Mouse (Mus musculus): Measurements from ENCODE around the gene Pax7. TPM values are rescaled to one million over a fixed set of nuclear protein-coding genes. Genes with fewer than 3 reads are reported as not detected.

The Pax7 gene
- polyA plus RNA-seq, 1 experiment from 2014 or later: not detected

DNA sequence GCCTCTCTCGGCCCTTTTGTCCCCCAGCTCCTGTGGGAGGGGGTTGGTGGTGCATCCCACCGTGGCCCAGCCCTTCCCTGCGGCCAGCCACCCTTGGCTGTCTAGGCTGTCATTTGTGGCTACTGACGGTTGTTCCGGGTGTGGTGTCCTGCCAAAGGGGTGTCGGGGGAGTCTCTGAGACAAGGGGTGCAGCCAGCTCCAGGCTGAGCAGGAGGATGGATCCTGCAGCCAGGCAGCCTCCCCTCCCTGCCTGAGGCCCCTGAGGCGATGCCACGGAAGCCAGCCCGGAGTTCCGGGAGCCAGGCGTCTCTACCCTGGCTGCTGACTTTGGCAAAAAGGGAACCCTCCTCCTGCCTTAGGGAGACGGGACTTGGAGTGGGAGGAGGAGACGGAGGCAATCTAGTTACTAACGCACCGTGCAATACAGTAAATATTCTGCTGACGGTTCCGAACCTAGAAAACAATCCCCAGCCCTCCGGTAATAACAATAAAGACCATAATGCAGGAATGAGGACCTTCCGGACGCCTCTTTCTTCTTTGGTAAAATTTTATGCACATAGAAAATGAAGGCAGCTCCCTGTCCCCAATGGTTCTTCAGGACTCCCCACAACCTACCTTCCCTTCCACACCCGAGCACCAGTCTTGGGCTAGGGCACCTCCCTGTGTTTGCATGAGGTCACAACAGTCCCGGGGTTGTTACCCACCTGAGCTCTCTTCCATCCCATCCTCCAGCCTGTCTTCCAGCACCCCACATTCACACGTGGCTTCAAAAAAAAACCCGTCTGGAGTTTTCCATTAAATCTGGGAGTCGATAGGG is 19.1 kb upstream of the Pax7 start:
- Histone ChIP-seq H3K9me3 (replicated peaks; ENCODE audit: control insufficient read depth, low read length) (0 out of 2 replicates have a peak, but pooled peaks cover 5% of the 10 kb centered on the region), H3K4me1 (ENCODE audit: control insufficient read depth, insufficient read depth, low read length) (no peaks in the 10 kb centered on the region), H3K4me3 (ENCODE audit: low read length) (no peak overlapping the region), H3K27ac (ENCODE audit: low read length) (no peak overlapping the region), H3K27me3 (ENCODE audit: control insufficient read depth, insufficient read depth, low read length) (peaks cover 78% of the 10 kb centered on the region), H3K36me3 (ENCODE audit: control insufficient read depth, insufficient read depth) (no peaks in the 10 kb centered on the region), H3K9ac (ENCODE audit: low read length) (no peak overlapping the region), H3K4me2 (ENCODE audit: low read depth, low read length) (no peak overlapping the region)
- 4% methylated on average over 25 of the region's 25 CpGs for WGBS
- ATAC-seq (replicated peaks; ENCODE audit: extremely low read depth, insufficient read depth, low FRiP score): no peak

- no peaks in the 10 kb centered on the region for H3K4me1 ChIP-seq (ENCODE audit: control insufficient read depth, insufficient read depth, low read length)
- no peak overlapping the region for H3K4me3 ChIP-seq (ENCODE audit: low read length)
- no peak overlapping the region for H3K27ac ChIP-seq (ENCODE audit: low read length)
- peaks cover 81% of the 10 kb centered on the region for H3K27me3 ChIP-seq (ENCODE audit: control insufficient read depth, insufficient read depth, low read length)
- H3K4me2 ChIP-seq (ENCODE audit: low read depth, low read length): no peak overlapping the region
- 12% methylated on average over 15 of the region's 15 CpGs for WGBS
- no peak overlapping the region for H3K9ac ChIP-seq (ENCODE audit: low read length)
- ATAC-seq (replicated peaks; ENCODE audit: extremely low read depth, insufficient read depth, low FRiP score): no peak
- H3K36me3 ChIP-seq (ENCODE audit: control insufficient read depth, insufficient read depth): no peaks in the 10 kb centered on the region
- H3K9me3 ChIP-seq (replicated peaks; ENCODE audit: control insufficient read depth, low read length): 0 out of 2 replicates have a peak, but pooled peaks cover 5% of the 10 kb centered on the region
These were observed 18.1 kb upstream of the Pax7 start for GRCm38 (mm10) chr4:139851387-139851786.

GRCm38 (mm10) chr4:139850547-139851170 is 17.3 kb upstream of the Pax7 start:
- no peak for ATAC-seq (replicated peaks; ENCODE audit: extremely low read depth, insufficient read depth, low FRiP score)
- no peak overlapping the region for H3K4me2 ChIP-seq (ENCODE audit: low read depth, low read length)
- no peaks in the 10 kb centered on the region for H3K4me1 ChIP-seq (ENCODE audit: control insufficient read depth, insufficient read depth, low read length)
- peaks cover 83% of the 10 kb centered on the region for H3K27me3 ChIP-seq (ENCODE audit: control insufficient read depth, insufficient read depth, low read length)
- WGBS: 16% methylated on average over 7 of the region's 8 CpGs
- no peak overlapping the region for H3K9ac ChIP-seq (ENCODE audit: low read length)
- H3K27ac ChIP-seq (ENCODE audit: low read length): no peak overlapping the region
- H3K4me3 ChIP-seq (ENCODE audit: low read length): no peak overlapping the region
- no peaks in the 10 kb centered on the region for H3K36me3 ChIP-seq (ENCODE audit: control insufficient read depth, insufficient read depth)
- H3K9me3 ChIP-seq (replicated peaks; ENCODE audit: control insufficient read depth, low read length): 0 out of 2 replicates have a peak, but pooled peaks cover 5% of the 10 kb centered on the region

GRCm38 (mm10) chr4:139843456-139843855 is 10.1 kb upstream of the Pax7 start:
- H3K36me3 ChIP-seq (ENCODE audit: control insufficient read depth, insufficient read depth): no peaks in the 10 kb centered on the region
- no peaks in the 10 kb centered on the region for H3K4me1 ChIP-seq (ENCODE audit: control insufficient read depth, insufficient read depth, low read length)
- H3K4me2 ChIP-seq (ENCODE audit: low read depth, low read length): no peak overlapping the region
- H3K27me3 ChIP-seq (ENCODE audit: control insufficient read depth, insufficient read depth, low read length): peaks cover 86% of the 10 kb centered on the region
- no peak overlapping the region for H3K9ac ChIP-seq (ENCODE audit: low read length)
- WGBS: 11% methylated on average over 7 of the region's 7 CpGs
- H3K27ac ChIP-seq (ENCODE audit: low read length): no peak overlapping the region
- H3K9me3 ChIP-seq (replicated peaks; ENCODE audit: control insufficient read depth, low read length): peaks cover 6% of the 10 kb centered on the region
- no peak overlapping the region for H3K4me3 ChIP-seq (ENCODE audit: low read length)
- ATAC-seq (replicated peaks; ENCODE audit: extremely low read depth, insufficient read depth, low FRiP score): no peak

GRCm38 (mm10) chr4:139842919-139843318 is 9.6 kb upstream of the Pax7 start:
- H3K27ac ChIP-seq (ENCODE audit: low read length): no peak overlapping the region
- ATAC-seq (replicated peaks; ENCODE audit: extremely low read depth, insufficient read depth, low FRiP score): no peak
- peaks cover 6% of the 10 kb centered on the region for H3K9me3 ChIP-seq (replicated peaks; ENCODE audit: control insufficient read depth, low read length)
- H3K4me2 ChIP-seq (ENCODE audit: low read depth, low read length): no peak overlapping the region
- no peaks in the 10 kb centered on the region for H3K4me1 ChIP-seq (ENCODE audit: control insufficient read depth, insufficient read depth, low read length)
- WGBS: 65% methylated on average over 7 of the region's 7 CpGs
- H3K36me3 ChIP-seq (ENCODE audit: control insufficient read depth, insufficient read depth): no peaks in the 10 kb centered on the region
- peaks cover 86% of the 10 kb centered on the region for H3K27me3 ChIP-seq (ENCODE audit: control insufficient read depth, insufficient read depth, low read length)
- no peak overlapping the region for H3K4me3 ChIP-seq (ENCODE audit: low read length)
- no peak overlapping the region for H3K9ac ChIP-seq (ENCODE audit: low read length)

DNA sequence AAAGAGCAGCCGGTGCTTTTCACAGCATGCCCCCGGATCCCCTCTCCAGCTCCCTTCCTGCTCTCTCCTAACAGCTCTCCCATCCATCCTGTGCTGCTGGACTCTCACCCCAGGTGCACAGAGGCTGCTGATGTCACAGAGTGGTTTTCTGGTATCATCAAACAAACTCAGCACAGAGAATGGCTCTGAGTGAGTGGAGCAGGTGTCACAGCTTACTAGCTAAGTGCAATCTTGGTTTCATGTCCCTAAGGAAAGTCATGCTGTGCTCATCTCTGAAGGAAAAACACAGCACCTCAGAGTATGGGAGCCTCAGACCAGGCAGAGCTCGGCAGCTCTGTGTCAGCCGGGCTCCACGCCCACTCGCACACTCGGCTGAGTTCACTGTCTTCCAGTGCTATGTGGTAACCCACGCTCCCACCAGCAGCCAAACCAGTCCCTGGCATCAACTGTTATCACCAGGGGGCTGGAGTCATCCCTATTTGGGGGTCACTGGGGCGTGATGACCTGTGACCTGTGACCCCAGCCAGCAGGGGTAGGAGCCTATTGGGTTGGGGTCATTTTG is 7.7 kb upstream of the Pax7 start:
- no peaks in the 10 kb centered on the region for H3K36me3 ChIP-seq (ENCODE audit: control insufficient read depth, insufficient read depth)

GRCm38 (mm10) chr4:139840442-139840841 is 7.1 kb upstream of the Pax7 start:
- Histone ChIP-seq H3K4me1 (ENCODE audit: control insufficient read depth, insufficient read depth, low read length) (no peaks in the 10 kb centered on the region), H3K4me3 (ENCODE audit: low read length) (no peak overlapping the region), H3K27ac (ENCODE audit: low read length) (no peak overlapping the region), H3K36me3 (ENCODE audit: control insufficient read depth, insufficient read depth) (no peaks in the 10 kb centered on the region), H3K9ac (ENCODE audit: low read length) (no peak overlapping the region), H3K9me3 (replicated peaks; ENCODE audit: control insufficient read depth, low read length) (peaks cover 6% of the 10 kb centered on the region), H3K27me3 (ENCODE audit: control insufficient read depth, insufficient read depth, low read length) (peaks cover 94% of the 10 kb centered on the region), H3K4me2 (ENCODE audit: low read depth, low read length) (no peak overlapping the region)
- ATAC-seq (replicated peaks; ENCODE audit: extremely low read depth, insufficient read depth, low FRiP score): no peak
- 66% methylated on average over 4 of the region's 4 CpGs for WGBS

More for the DNA sequence above, 7.7 kb upstream of the Pax7 start:
- no peak overlapping the region for H3K9ac ChIP-seq (ENCODE audit: low read length)
- H3K27me3 ChIP-seq (ENCODE audit: control insufficient read depth, insufficient read depth, low read length): peaks cover 94% of the 10 kb centered on the region
- peaks cover 6% of the 10 kb centered on the region for H3K9me3 ChIP-seq (replicated peaks; ENCODE audit: control insufficient read depth, low read length)
- no peak for ATAC-seq (replicated peaks; ENCODE audit: extremely low read depth, insufficient read depth, low FRiP score)
- no peaks in the 10 kb centered on the region for H3K4me1 ChIP-seq (ENCODE audit: control insufficient read depth, insufficient read depth, low read length)
- H3K27ac ChIP-seq (ENCODE audit: low read length): no peak overlapping the region
- H3K4me3 ChIP-seq (ENCODE audit: low read length): no peak overlapping the region
- WGBS: 56% methylated on average over 9 of the region's 9 CpGs
- H3K4me2 ChIP-seq (ENCODE audit: low read depth, low read length): no peak overlapping the region

GRCm38 (mm10) chr4:139836681-139837080 is 3.4 kb upstream of the Pax7 start:
- Histone ChIP-seq H3K27me3 (ENCODE audit: control insufficient read depth, insufficient read depth, low read length) (peaks cover 99% of the 10 kb centered on the region), H3K4me2 (ENCODE audit: low read depth, low read length) (no peak overlapping the region), H3K27ac (ENCODE audit: low read length) (no peak overlapping the region), H3K9me3 (replicated peaks; ENCODE audit: control insufficient read depth, low read length) (peaks cover 6% of the 10 kb centered on the region), H3K4me1 (ENCODE audit: control insufficient read depth, insufficient read depth, low read length) (peaks cover 2% of the 10 kb centered on the region; the same call in 1 of the 2 replicates), H3K4me3 (ENCODE audit: low read length) (no peak overlapping the region), H3K9ac (ENCODE audit: low read length) (no peak overlapping the region), H3K36me3 (ENCODE audit: control insufficient read depth, insufficient read depth) (no peaks in the 10 kb centered on the region)
- 5% methylated on average over 5 of the region's 5 CpGs for WGBS
- no peak for ATAC-seq (replicated peaks; ENCODE audit: extremely low read depth, insufficient read depth, low FRiP score)

DNA sequence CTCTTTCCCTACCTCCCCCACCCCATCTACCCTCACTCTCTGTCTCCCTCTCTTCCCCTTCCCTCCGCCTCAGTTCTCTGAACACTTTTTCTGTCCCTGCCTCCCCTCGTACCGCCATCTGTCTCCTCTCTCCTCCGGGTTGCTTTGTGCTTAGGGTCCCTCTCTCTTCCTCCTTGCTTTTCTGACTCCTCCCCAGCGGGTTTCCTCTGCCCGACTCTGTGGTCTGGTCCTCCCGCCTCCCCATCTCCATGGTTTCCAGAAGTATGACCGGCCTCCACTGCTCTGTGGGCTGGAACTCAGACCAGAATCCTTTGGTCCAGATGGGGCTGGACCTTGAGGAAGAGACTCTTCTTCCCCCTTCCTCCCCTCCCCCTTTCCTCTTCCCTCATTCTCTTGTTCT is 2.9 kb upstream of the Pax7 start:
- Histone ChIP-seq H3K4me2 (ENCODE audit: low read depth, low read length) (no peak overlapping the region), H3K27ac (ENCODE audit: low read length) (no peak overlapping the region), H3K9me3 (replicated peaks; ENCODE audit: control insufficient read depth, low read length) (peaks cover 6% of the 10 kb centered on the region), H3K36me3 (ENCODE audit: control insufficient read depth, insufficient read depth) (no peaks in the 10 kb centered on the region), H3K4me1 (ENCODE audit: control insufficient read depth, insufficient read depth, low read length) (peaks cover 2% of the 10 kb centered on the region; the same call in 1 of the 2 replicates), H3K9ac (ENCODE audit: low read length) (no peak overlapping the region), H3K4me3 (ENCODE audit: low read length) (no peak overlapping the region), H3K27me3 (ENCODE audit: control insufficient read depth, insufficient read depth, low read length) (peaks cover 99% of the 10 kb centered on the region)
- ATAC-seq (replicated peaks; ENCODE audit: extremely low read depth, insufficient read depth, low FRiP score): no peak
- WGBS: 2% methylated on average over 8 of the region's 8 CpGs

Data from heart, embryonic 16.5 days (tissue).